Mouse (Mus musculus) hindbrain, embryonic 12.5 days (tissue): ENCODE data around the gene Trpm1. TPM values are rescaled to one million over a fixed set of nuclear protein-coding genes. Genes with fewer than 3 reads are reported as not detected.

Experiments
- ATAC-seq: fragments of 200-750 bp; cut with Nextera tagmentation; 2 replicates; pipeline ENCODE4 v1.8.0; 2017; ENCODE audit warnings: moderate TSS enrichment; ENCODE audit not compliant: low FRiP score
- H3K27ac ChIP-seq: fragments of 300-500 bp; sonication (generic); 2 replicates; pipeline ENCODE4 v1.5.1; 2016; ENCODE audit warnings: mild to moderate bottlenecking
- H3K27me3 ChIP-seq: fragments of 300-500 bp; sonication (generic); 2 replicates; pipeline ENCODE4 v1.6.1; 2016; ENCODE audit warnings: mild to moderate bottlenecking
- H3K36me3 ChIP-seq: fragments of 300-500 bp; sonication (generic); 2 replicates; pipeline ENCODE4 v1.6.1; 2016; ENCODE audit warnings: mild to moderate bottlenecking
- H3K4me1 ChIP-seq: fragments of 300-500 bp; sonication (generic); 2 replicates; pipeline ENCODE4 v1.6.1; 2016
- H3K4me2 ChIP-seq: fragments of 300-500 bp; sonication (generic); replicated peaks from 2 replicates; pipeline ENCODE4 v1.6.1; 2016; ENCODE audit warnings: mild to moderate bottlenecking
- H3K4me3 ChIP-seq: fragments of 300-500 bp; sonication (generic); 2 replicates; pipeline ENCODE4 v1.5.1; 2016; ENCODE audit warnings: mild to moderate bottlenecking
- H3K9ac ChIP-seq: fragments of 300-500 bp; sonication (generic); 2 replicates; pipeline ENCODE4 v1.6.1; 2016; ENCODE audit warnings: mild to moderate bottlenecking, moderate library complexity
- H3K9me3 ChIP-seq: fragments of 300-500 bp; sonication (generic); replicated peaks from 2 replicates; pipeline ENCODE4 v1.6.1; 2016; ENCODE audit warnings: mild to moderate bottlenecking
- WGBS: fragments of 180-500 bp; shearing (Covaris S2); methylation state at CpG from one replicate; pipeline ENCODE4 v1.1.7; 2016; 5-methylcytosine and 5-hydroxymethylcytosine counted together
- polyA plus RNA-seq: library from polyadenylated mRNA; unstranded; fragments of >200 nt; fragmentation: Nextera tagmentation; extraction: Ambion mirVana; gene quantifications from 2 replicates; pipeline ENCODE4 v1.2.1, GENCODE M21; 2016

Gene Trpm1
- polyA plus RNA-seq, 1 experiment from 2014 or later = 0.43 TPM

- 84% methylated on average over 4 of the region's 4 CpGs for WGBS
- no peaks in the 10 kb centered on the region for H3K4me1 ChIP-seq
- no peak overlapping the region for H3K9ac ChIP-seq
- no peak overlapping the region for H3K4me3 ChIP-seq
- H3K27me3 ChIP-seq = no peaks in the 10 kb centered on the region
- ATAC-seq = no peak
- no peaks in the 10 kb centered on the region for H3K36me3 ChIP-seq
- H3K27ac ChIP-seq = no peak overlapping the region
- no peak overlapping the region for H3K4me2 ChIP-seq
- no peaks in the 10 kb centered on the region for H3K9me3 ChIP-seq
These were observed 86.2 kb downstream of the Trpm1 start for GRCm38 (mm10) chr7:64239806-64240315.

- Histone ChIP-seq H3K9ac (no peak overlapping the region), H3K27ac (no peak overlapping the region), H3K4me1 (no peaks in the 10 kb centered on the region), H3K4me2 (no peak overlapping the region), H3K4me3 (no peak overlapping the region), H3K36me3 (no peaks in the 10 kb centered on the region), H3K9me3 (no peaks in the 10 kb centered on the region), H3K27me3 (no peaks in the 10 kb centered on the region)
- 72% methylated on average over 4 of the region's 4 CpGs for WGBS
- no peak for ATAC-seq
These were observed 88.8 kb downstream of the Trpm1 start for GRCm38 (mm10) chr7:64242424-64242823.

GRCm38 (mm10) chr7:64244371-64244770 is 90.7 kb downstream of the Trpm1 start:
- no peaks in the 10 kb centered on the region for H3K36me3 ChIP-seq
- no peak overlapping the region for H3K4me3 ChIP-seq
- H3K27ac ChIP-seq = no peak overlapping the region
- H3K4me2 ChIP-seq = no peak overlapping the region
- H3K9me3 ChIP-seq = no peaks in the 10 kb centered on the region
- 93% methylated on average over 6 of the region's 6 CpGs for WGBS
- H3K27me3 ChIP-seq = no peaks in the 10 kb centered on the region
- H3K4me1 ChIP-seq = no peaks in the 10 kb centered on the region
- H3K9ac ChIP-seq = no peak overlapping the region
- no peak for ATAC-seq

- no peaks in the 10 kb centered on the region for H3K4me1 ChIP-seq
- WGBS = 46% methylated on average over 4 of the region's 4 CpGs
- no peak overlapping the region for H3K9ac ChIP-seq
- H3K27ac ChIP-seq = no peak overlapping the region
- H3K4me3 ChIP-seq = no peak overlapping the region
- H3K4me2 ChIP-seq = no peak overlapping the region
- ATAC-seq = no peak
- no peaks in the 10 kb centered on the region for H3K27me3 ChIP-seq
- no peaks in the 10 kb centered on the region for H3K36me3 ChIP-seq
- no peaks in the 10 kb centered on the region for H3K9me3 ChIP-seq
These were observed 93.1 kb downstream of the Trpm1 start for GRCm38 (mm10) chr7:64246713-64247112.

GRCm38 (mm10) chr7:64248352-64248751 is 94.7 kb downstream of the Trpm1 start:
- WGBS = 90% methylated on average over 1 of the region's 1 CpGs
- Histone ChIP-seq H3K4me1 (no peaks in the 10 kb centered on the region), H3K4me2 (no peak overlapping the region), H3K4me3 (no peak overlapping the region), H3K27me3 (no peaks in the 10 kb centered on the region), H3K36me3 (no peaks in the 10 kb centered on the region), H3K27ac (no peak overlapping the region), H3K9me3 (no peaks in the 10 kb centered on the region), H3K9ac (no peak overlapping the region)
- ATAC-seq = no peak

- H3K9me3 ChIP-seq = no peaks in the 10 kb centered on the region
- 69% methylated on average over 4 of the region's 4 CpGs for WGBS
- H3K36me3 ChIP-seq = no peaks in the 10 kb centered on the region
- ATAC-seq = no peak
- H3K27me3 ChIP-seq = no peaks in the 10 kb centered on the region
- H3K4me3 ChIP-seq = no peak overlapping the region
- no peak overlapping the region for H3K9ac ChIP-seq
- H3K4me1 ChIP-seq = no peaks in the 10 kb centered on the region
- no peak overlapping the region for H3K27ac ChIP-seq
- no peak overlapping the region for H3K4me2 ChIP-seq
These were observed 96.1 kb downstream of the Trpm1 start for GRCm38 (mm10) chr7:64249715-64250114.

GRCm38 (mm10) chr7:64250417-64250816 is 96.8 kb downstream of the Trpm1 start:
- H3K4me1 ChIP-seq = no peaks in the 10 kb centered on the region
- no peak overlapping the region for H3K27ac ChIP-seq
- no peaks in the 10 kb centered on the region for H3K27me3 ChIP-seq
- no peak overlapping the region for H3K9ac ChIP-seq
- H3K4me2 ChIP-seq = no peak overlapping the region
- 91% methylated on average over 7 of the region's 7 CpGs for WGBS
- no peaks in the 10 kb centered on the region for H3K9me3 ChIP-seq
- no peak overlapping the region for H3K4me3 ChIP-seq
- H3K36me3 ChIP-seq = no peaks in the 10 kb centered on the region
- no peak for ATAC-seq

- Histone ChIP-seq H3K27me3 (no peaks in the 10 kb centered on the region), H3K4me1 (no peaks in the 10 kb centered on the region), H3K4me3 (no peak overlapping the region), H3K9me3 (no peaks in the 10 kb centered on the region), H3K36me3 (no peaks in the 10 kb centered on the region), H3K4me2 (no peak overlapping the region), H3K9ac (no peak overlapping the region), H3K27ac (no peak overlapping the region)
- 89% methylated on average over 3 of the region's 3 CpGs for WGBS
- no peak for ATAC-seq
These were observed 100.1 kb downstream of the Trpm1 start for GRCm38 (mm10) chr7:64253736-64254135.

- Histone ChIP-seq H3K4me2 (no peak overlapping the region), H3K9ac (no peak overlapping the region), H3K9me3 (peaks cover 7% of the 10 kb centered on the region; the same call in 1 of the 2 replicates)
These were observed 112.1 kb downstream of the Trpm1 start for GRCm38 (mm10) chr7:64265502-64266279.

GRCm38 (mm10) chr7:64266587-64266986 is 113.0 kb downstream of the Trpm1 start:
- H3K4me3 ChIP-seq = no peak overlapping the region
- H3K4me1 ChIP-seq = no peaks in the 10 kb centered on the region
- no peak overlapping the region for H3K27ac ChIP-seq
- no peak overlapping the region for H3K4me2 ChIP-seq
- no peaks in the 10 kb centered on the region for H3K36me3 ChIP-seq
- H3K9ac ChIP-seq = no peak overlapping the region
- whole genome bisulfite sequencing = 89% methylated on average over 4 of the region's 4 CpGs
- H3K27me3 ChIP-seq = peaks cover 17% of the 10 kb centered on the region; the same call in 1 of the 2 replicates
- ATAC-seq = no peak
- peaks cover 7% of the 10 kb centered on the region; the same call in 1 of the 2 replicates for H3K9me3 ChIP-seq

More at GRCm38 (mm10) chr7:64265502-64266279, 112.1 kb downstream of the Trpm1 start:
- Histone ChIP-seq H3K4me3 (no peak overlapping the region), H3K4me1 (no peaks in the 10 kb centered on the region), H3K27ac (no peak overlapping the region), H3K27me3 (peaks cover 17% of the 10 kb centered on the region; the same call in 1 of the 2 replicates), H3K36me3 (no peaks in the 10 kb centered on the region)
- no peak for ATAC-seq
- WGBS = 89% methylated on average over 13 of the region's 13 CpGs

GRCm38 (mm10) chr7:64271926-64272325 is 118.3 kb downstream of the Trpm1 start:
- WGBS = 11% methylated on average over 4 of the region's 4 CpGs
- Histone ChIP-seq H3K36me3 (no peaks in the 10 kb centered on the region), H3K9ac (no peak overlapping the region), H3K4me1 (peaks cover 7% of the 10 kb centered on the region; the same call in 1 of the 2 replicates), H3K4me3 (no peak overlapping the region), H3K27me3 (peaks cover 17% of the 10 kb centered on the region; the same call in 1 of the 2 replicates), H3K9me3 (no peaks in the 10 kb centered on the region), H3K27ac (peak overlapping the region; percentile 73), H3K4me2 (no peak overlapping the region)
- ATAC-seq = peak; percentile 86

- H3K4me1 ChIP-seq = peaks cover 8% of the 10 kb centered on the region; the same call in 1 of the 2 replicates
- H3K27me3 ChIP-seq = no peaks in the 10 kb centered on the region
- no peak overlapping the region for H3K4me3 ChIP-seq
- H3K27ac ChIP-seq = peak overlapping the region; percentile 44; the same call in 1 of the 2 replicates
- ATAC-seq = peak; percentile 59
- no peak overlapping the region for H3K4me2 ChIP-seq
- no peaks in the 10 kb centered on the region for H3K36me3 ChIP-seq
- WGBS = 44% methylated on average over 4 of the region's 4 CpGs
- H3K9ac ChIP-seq = no peak overlapping the region
- H3K9me3 ChIP-seq = no peaks in the 10 kb centered on the region
These were observed 121.9 kb downstream of the Trpm1 start for GRCm38 (mm10) chr7:64275518-64275917.

GRCm38 (mm10) chr7:64276921-64277320 is 123.3 kb downstream of the Trpm1 start:
- ATAC-seq = no peak
- no peaks in the 10 kb centered on the region for H3K9me3 ChIP-seq
- 53% methylated on average over 6 of the region's 6 CpGs for WGBS
- no peak overlapping the region for H3K4me2 ChIP-seq
- H3K4me3 ChIP-seq = no peak overlapping the region
- peaks cover 8% of the 10 kb centered on the region; the same call in 1 of the 2 replicates for H3K4me1 ChIP-seq
- H3K27ac ChIP-seq = no peak overlapping the region
- no peaks in the 10 kb centered on the region for H3K27me3 ChIP-seq
- H3K9ac ChIP-seq = no peak overlapping the region
- no peaks in the 10 kb centered on the region for H3K36me3 ChIP-seq
